Mouse (Mus musculus): Measurements from ENCODE around the gene Mark4.
A peak's percentile ranks its signal among the peaks of the same experiment; 100 is the strongest.

The Mark4 gene

DNA sequence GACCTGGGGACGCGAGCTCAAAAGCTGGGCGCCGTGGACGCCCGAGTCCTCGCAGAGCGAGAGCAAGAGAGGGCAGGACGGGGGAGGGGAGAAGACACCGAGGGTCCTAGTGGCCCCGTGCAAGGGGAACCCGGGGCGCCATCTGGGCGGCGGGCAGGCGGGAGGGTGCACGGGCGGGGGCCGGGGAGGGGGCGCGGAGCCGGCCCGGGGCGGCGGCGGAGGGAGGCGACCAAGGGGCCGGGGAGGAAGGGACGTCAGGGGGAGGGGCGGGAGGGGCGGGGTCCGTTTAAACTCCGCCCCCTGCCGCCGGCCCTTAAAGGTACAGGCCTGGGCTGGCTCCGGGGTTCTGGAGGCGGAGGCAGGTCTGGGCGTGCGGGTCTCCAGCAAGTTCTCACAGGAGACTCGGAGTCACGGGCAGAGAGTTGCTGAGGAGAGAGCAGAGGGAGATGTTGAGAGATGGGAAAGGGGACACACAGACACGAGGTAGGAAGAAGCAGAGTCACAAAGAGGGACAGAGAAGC lies at the start of gene Mark4:
TSS of gene Mark4 (minus strand) at position 231 of the 521 bp plus-strand sequence.
- peak; percentile 67 to 82 for DNase-seq (ENCODE audit: low spot score in 2 of 2)

DNA sequence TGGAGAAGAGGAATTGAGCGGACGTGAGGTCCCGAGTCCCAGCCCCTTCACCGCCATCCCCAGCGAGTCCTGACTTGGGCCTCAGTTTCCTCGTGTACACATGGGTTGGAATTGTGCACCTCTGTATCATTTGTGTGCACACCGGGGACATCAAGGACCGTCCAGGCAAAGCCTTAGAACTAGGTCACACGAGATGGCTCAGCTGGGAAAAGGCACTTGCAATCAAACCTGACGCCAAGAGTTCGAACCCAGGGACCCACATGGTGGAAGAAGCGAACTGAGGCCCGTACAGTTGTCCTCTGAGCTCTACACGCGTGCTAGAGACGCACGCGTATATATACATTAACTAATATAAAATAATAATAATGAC lies 49.0 kb upstream of the Mark4 start:
- no peak for DNase-seq (ENCODE audit: low spot score in 2 of 2)

DNA sequence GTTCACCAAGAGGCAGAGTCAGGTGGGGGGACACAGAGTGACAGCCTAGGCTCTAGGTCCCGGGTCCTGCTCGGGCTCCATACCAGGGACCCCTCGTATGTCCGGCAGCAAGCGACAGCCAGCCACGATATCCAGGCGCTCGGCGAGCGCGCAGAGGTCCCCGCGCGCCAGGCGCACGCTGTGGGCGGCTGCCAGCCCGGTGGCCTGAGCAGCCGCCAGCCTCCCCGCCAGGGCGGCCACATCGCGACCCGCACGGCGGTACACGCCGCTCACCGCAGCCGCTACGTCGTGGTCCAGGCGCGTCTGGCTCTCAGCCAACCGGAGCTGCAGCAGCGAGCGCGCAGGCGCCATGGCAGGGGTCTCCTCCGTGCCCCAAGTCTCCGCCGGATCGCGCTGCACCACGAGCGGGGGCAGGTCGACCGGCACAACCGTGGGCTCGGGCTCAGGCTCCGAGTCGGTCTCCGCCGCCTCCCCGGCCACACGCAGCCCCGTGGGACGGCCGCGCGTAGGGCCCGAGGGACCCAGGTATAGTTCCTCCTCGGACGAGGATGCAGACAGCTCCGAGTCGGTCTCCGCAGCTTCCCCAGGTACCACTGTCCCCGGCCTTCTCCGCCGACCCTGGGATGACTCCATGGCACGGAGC lies 48.5 kb upstream of the Mark4 start:
- DNase-seq (ENCODE audit: low spot score in 2 of 2): peak in 1 of 2 experiments; percentile 31

DNA sequence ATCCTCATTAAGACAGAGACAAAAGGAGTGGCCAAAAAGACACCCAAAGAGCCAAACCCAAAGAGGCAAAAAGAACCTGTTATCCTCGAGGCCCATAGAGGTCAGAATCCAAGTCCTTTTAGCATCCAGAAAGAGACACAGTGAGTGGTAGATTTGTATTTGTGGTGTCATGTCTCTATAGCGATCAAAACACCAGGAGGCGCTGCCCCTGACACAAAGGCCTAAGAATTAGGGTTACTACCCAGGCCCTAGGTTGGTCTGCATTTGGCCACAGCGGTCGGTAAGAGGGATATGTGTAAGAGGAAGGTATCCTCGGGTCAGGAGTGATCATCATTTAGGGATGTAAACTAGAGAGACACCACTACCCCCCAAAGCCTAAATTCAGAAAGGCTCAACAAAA lies 47.7 kb upstream of the Mark4 start:
- no peak for DNase-seq (ENCODE audit: low spot score in 2 of 2)

DNA sequence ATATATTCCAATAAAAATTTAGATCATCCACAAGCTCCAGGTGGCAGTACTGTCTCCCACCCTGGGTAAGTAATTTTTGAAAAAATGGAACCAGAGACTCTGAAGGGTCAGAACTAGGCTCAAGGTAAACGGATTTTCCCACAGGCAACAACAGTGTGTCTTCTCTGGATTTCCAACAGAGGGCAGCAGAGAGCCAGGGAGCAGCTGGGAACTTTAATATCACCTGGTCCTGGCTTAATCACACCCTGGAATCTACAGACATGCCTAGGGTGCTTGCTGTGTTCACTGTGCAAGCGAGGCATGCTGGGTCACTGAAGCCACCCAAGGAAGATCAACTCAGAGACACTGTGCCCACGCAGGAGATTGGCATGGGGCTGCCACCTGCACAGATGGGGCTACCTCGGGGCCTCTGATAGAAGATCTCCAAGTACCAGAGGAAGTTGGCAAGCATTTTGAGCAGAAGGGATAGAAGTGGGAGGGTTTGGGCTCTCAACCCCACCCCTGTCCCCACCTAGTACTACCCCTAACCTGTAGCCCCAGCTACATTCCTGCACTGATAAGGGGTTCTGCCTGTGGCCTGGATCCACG lies 45.0 kb upstream of the Mark4 start:
- peak; percentile 34 to 48 for DNase-seq (ENCODE audit: low spot score in 2 of 2)

DNA sequence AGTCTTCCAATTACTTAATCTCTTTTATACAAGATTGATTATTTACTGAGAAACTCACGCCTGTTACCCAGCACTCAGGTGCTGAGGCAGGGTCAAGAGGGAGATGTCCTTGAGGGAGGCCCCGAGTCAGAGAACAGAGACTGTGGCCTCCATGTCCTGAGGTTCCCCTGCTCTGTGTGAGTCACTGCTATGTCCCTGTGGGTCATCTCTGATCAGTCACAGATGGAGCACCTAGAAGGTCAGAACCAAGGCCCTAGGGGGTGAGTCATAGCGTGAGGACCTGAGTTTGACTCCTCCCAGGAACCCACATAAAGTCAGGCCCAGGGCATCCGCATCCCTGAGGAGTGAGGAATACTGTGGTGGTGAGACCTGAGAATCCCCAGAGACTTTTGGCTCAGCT lies 43.0 kb upstream of the Mark4 start:
- DNase-seq (ENCODE audit: low spot score in 2 of 2): no peak

GRCm38 (mm10) chr7:19500420-19501363 lies 42.1 kb upstream of the Mark4 start:
- no peak for DNase-seq (ENCODE audit: low spot score in 2 of 2)

DNA sequence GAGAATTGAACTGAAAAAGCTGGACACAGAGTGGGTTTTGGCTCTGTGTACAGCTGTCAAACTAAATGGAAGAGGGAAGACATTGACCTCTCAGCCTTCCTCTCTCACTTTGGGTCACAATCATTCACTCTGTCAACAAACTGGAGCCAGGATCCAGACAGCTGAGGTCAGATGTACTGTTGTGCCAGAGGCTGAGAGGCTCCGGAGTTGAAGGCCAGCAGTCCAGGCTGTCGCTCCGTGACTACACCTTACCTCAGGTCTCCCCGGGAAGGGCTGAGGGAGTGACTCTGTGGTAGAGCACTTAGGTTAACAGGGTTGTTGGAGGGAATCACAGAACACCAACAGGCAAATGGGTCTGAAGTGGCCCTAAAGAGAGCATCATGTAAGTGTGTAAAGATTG lies 39.7 kb upstream of the Mark4 start:
- DNase-seq (ENCODE audit: low spot score in 2 of 2): no peak

DNA sequence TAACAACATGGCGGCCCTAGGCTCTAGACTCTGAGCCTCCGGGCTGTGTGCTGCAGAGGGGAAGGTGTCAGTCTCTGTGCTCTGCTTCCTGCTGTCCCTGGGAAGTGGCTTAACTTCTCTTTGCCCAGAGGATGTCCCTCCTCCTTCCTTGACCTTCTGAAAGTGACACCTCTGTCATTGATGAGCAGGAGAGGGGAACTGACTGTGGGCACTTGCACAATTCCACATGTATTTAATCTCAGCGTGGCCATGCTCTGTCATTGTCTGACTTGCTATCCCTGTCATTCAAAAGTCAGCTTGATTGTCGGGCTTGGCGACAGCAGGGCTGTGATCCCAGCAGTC lies 37.6 kb upstream of the Mark4 start:
- no peak for DNase-seq (ENCODE audit: low spot score in 2 of 2)

DNA sequence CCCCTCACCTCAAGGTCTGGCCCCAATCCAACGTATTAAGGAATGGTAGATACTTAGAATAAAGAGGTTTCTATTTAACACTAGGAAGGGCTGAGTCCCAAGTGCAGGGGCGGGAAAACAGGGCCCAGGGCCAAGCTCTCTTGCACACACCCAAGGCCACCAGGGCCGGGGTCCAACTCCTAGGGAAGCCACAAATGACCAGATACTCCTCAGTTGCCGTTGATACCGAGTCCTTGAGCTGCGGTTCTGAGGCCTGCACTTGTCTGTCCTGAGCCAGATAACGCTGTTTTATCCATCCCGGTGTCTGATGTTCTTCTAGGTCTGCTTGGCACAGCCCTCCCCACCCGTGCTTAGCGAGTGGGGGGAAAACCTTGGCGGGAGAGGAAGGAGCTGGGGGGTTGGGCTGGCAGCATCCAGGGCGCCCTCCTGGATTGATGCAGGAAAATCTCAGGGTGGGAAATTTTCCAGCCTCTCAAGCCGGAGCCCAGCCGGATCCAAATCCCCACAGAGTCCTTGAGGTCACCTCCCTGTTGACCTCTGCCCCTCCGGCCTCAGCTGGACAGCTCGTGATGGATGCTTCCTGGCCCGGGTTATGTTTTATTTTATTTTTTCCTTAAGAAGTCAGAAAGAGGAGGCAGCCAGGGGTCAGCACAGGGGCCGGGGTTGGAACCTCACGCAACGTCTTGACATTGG lies 37.0 kb upstream of the Mark4 start:
- no peak for DNase-seq (ENCODE audit: low spot score in 2 of 2)

DNA sequence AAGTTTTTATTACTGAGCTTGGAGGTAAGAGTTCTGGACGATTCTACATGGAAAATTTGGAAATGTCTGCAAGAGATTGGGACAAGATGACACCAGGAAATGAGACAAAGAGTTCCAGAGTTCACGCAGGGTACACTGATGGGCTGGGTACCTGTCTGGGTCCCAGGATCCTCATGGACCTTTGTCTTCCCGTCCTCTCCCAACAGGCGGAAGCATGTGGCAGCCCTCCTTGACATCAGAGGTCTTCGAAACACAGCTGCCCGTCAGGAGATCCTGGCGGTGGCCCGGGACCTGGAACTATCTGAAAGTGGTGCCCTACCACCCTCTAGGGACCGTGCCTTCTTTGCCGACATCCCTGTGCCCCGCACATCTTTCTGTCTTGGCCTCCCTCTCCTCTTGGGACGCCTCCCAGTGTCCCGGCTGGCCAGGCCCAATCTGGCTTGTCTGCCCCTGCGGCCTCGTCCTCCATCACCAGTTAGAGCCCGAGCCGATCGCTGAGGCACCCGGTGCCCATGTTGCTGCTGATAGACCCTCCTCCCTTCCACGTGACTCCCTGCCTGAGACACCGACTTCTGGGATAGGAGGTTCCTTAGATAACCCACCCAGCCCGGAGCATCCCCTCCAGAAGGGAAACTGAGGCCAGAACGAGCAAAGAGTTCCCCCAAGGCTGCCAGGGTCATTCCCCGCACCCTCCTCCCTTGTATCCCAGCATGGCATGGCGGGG lies 36.3 kb upstream of the Mark4 start:
- DNase-seq (ENCODE audit: low spot score in 2 of 2): no peak

- peak in 1 of 2 experiments; percentile 31 for DNase-seq (ENCODE audit: low spot score in 2 of 2)
Measured at GRCm38 (mm10) chr7:19491731-19492130, 33.1 kb upstream of the Mark4 start.

GRCm38 (mm10) chr7:19489525-19489924 lies 30.9 kb upstream of the Mark4 start:
- DNase-seq (ENCODE audit: low spot score in 2 of 2): no peak

GRCm38 (mm10) chr7:19486549-19486948 lies 27.9 kb upstream of the Mark4 start:
- DNase-seq (ENCODE audit: low spot score in 2 of 2): no peak

DNA sequence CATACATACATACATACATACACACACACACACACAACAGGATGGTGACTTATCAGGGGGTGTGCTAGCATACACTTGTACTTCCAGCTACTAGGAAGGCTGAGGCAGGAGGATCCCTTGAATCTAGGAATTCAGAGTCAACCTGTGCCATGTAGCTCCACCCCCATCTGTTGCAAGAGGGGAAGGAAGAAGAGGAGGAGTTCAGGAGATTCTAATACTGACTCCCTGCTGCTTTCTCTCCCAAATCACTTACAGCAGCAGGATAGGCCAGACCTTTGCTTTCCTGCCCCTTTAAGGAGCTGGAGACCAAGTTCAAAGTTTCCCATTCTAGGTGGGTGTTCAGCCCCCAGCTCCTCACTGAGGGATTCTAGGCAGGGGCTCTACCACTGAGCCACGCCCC lies 26.9 kb upstream of the Mark4 start:
- no peak for DNase-seq (ENCODE audit: low spot score in 2 of 2)

DNA sequence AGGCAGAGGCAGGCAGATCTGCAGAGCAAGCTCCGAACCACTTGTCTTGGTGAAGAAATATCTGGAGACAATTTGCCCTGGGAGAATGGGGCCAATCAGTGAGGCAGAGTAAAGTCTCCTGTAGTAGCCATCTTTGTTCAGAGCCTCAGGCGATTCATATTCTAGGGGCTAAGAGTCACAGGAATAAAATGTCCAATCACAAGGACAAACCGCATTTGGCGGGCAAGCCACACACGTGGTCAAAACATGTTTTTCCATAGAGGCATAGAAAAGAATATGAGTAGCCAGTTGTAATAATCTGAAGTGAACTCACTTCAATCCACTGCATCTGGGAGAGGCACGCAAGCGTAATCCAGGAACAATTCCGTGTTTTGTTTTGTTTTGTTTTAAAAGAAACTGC lies 24.7 kb upstream of the Mark4 start:
- DNase-seq (ENCODE audit: low spot score in 2 of 2): no peak

- peak in 1 of 2 experiments; percentile 29 for DNase-seq (ENCODE audit: low spot score in 2 of 2)
Measured at GRCm38 (mm10) chr7:19477624-19478384, 19.2 kb upstream of the Mark4 start.

- no peak for DNase-seq (ENCODE audit: low spot score in 2 of 2)
Measured at GRCm38 (mm10) chr7:19477084-19477483, 18.5 kb upstream of the Mark4 start.

- DNase-seq (ENCODE audit: low spot score in 2 of 2): peak; percentile 56 to 67
Measured at GRCm38 (mm10) chr7:19473875-19474443, 15.3 kb upstream of the Mark4 start.

DNA sequence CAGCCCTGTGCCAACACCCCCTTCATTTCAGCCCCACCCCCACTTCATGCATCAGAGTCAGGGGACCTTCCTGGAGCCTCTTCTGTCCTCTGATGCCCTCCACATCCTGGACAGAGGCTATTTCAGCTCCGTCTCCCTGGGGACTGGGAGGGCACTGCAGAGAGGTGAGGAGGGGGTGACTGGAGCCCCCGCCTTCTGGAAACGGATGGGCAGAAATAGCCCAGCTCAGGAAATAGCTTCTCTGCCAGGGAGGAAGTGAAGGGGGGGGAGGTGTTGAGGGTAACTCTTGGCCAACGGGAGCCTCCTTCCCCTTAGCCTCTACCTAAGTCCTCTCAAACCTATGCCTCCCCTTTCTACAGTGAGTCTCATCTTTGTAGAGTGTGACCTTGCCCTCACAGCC lies 13.8 kb upstream of the Mark4 start:
- no peak for DNase-seq (ENCODE audit: low spot score in 2 of 2)

Measured in urinary bladder, adult 18-20 months (tissue).